Mouse (Mus musculus) hindbrain, embryonic 10.5 days (tissue): Measurements from ENCODE around the gene Pdss2. TPM values are rescaled to one million over a fixed set of nuclear protein-coding genes. Genes with fewer than 3 reads are reported as not detected.
"Not testable (repeated sequence)": the region's sequence is repeated elsewhere in the genome, so short reads cannot be mapped to it uniquely, and the experiment has no call there.

Source experiments
- DNase-seq: peaks from one replicate; pipeline ENCODE4 v3.0.0-alpha.2; 2017; ENCODE audit warnings: low spot score
- H3K27ac ChIP-seq: fragments of 300-500 bp; sonication (generic); 2 replicates; pipeline ENCODE4 v1.5.1; 2016; ENCODE audit warnings: mild to moderate bottlenecking, moderate library complexity
- H3K27me3 ChIP-seq: fragments of 300-500 bp; sonication (generic); 2 replicates; pipeline ENCODE4 v1.6.1; 2016; ENCODE audit warnings: mild to moderate bottlenecking; ENCODE audit not compliant: poor library complexity, insufficient read depth, severe bottlenecking
- H3K36me3 ChIP-seq: fragments of 300-500 bp; sonication (generic); 2 replicates; pipeline ENCODE4 v1.6.1; 2016; ENCODE audit warnings: mild to moderate bottlenecking, moderate library complexity
- H3K4me1 ChIP-seq: fragments of 300-500 bp; sonication (generic); replicated peaks from 2 replicates; pipeline ENCODE4 v1.6.1; 2016; ENCODE audit warnings: mild to moderate bottlenecking
- H3K4me3 ChIP-seq: fragments of 300-500 bp; sonication (generic); 2 replicates; pipeline ENCODE4 v1.5.1; 2016; ENCODE audit warnings: mild to moderate bottlenecking, moderate library complexity
- H3K9me3 ChIP-seq: fragments of 300-500 bp; sonication (generic); 2 replicates; pipeline ENCODE4 v1.6.1; 2016; ENCODE audit warnings: mild to moderate bottlenecking, moderate library complexity
- WGBS: fragments of 180-500 bp; shearing (Covaris S2); methylation state at CpG from one replicate; pipeline ENCODE4 v1.1.7; 2016; 5-methylcytosine and 5-hydroxymethylcytosine counted together
- polyA plus RNA-seq: library from polyadenylated mRNA; unstranded; fragments of >200 nt; fragmentation: Nextera tagmentation; extraction: Ambion mirVana; gene quantifications from 2 replicates; pipeline ENCODE4 v1.2.1, GENCODE M21; 2016

Pdss2 gene
- polyA plus RNA-seq, 1 experiment from 2014 or later, result 13.4 TPM

GRCm38 (mm10) chr10:43406885-43407284 is 185.6 kb downstream of the Pdss2 start:
- no peak overlapping the region for H3K27ac ChIP-seq
- WGBS, result 94% methylated on average over 12 of the region's 12 CpGs
- peaks cover 18% of the 10 kb centered on the region for H3K36me3 ChIP-seq
- no peaks in the 10 kb centered on the region for H3K9me3 ChIP-seq
- no peak overlapping the region for H3K4me3 ChIP-seq
- H3K4me1 ChIP-seq, result no peaks in the 10 kb centered on the region
- H3K27me3 ChIP-seq, result no peaks in the 10 kb centered on the region
- no peak for DNase-seq

GRCm38 (mm10) chr10:43409506-43410230 is 188.4 kb downstream of the Pdss2 start:
- H3K36me3 ChIP-seq, result peaks cover 28% of the 10 kb centered on the region
- H3K4me1 ChIP-seq, result no peaks in the 10 kb centered on the region
- no peak overlapping the region for H3K4me3 ChIP-seq
- no peaks in the 10 kb centered on the region for H3K27me3 ChIP-seq
- H3K27ac ChIP-seq, result no peak overlapping the region
- H3K9me3 ChIP-seq, result no peaks in the 10 kb centered on the region
- DNase-seq, result no peak
- WGBS, result 87% methylated on average over 10 of the region's 10 CpGs

DNA sequence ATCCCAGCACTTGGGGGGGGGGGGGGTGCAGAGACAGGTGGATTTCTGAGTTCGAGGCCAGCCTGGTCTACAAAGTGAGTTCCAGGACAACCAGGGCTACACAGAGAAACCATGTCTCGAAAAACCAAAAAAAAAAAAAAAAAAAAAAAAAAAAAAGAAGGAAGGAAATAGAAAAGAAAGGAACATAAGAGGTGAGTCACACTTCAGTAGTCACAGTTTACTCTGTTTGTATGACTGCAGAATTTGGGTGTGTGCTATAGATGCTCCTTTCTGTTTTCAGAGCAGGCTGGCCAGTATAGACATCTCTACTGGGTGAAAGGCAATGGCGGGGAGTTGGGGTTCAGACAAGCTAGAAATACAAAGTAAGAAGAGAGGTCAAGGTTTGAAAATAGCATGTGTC is 189.9 kb downstream of the Pdss2 start:
- not testable (repeated sequence) for H3K27ac ChIP-seq, H3K4me3 ChIP-seq, H3K9me3 ChIP-seq, DNase-seq, H3K4me1 ChIP-seq, H3K27me3 ChIP-seq
- peaks cover 38% of the 10 kb centered on the region for H3K36me3 ChIP-seq
- 99% methylated on average over 2 of the region's 3 CpGs for WGBS

- peaks cover 10% of the 10 kb centered on the region; the same call in 1 of the 2 replicates for H3K4me1 ChIP-seq
- no peak overlapping the region for H3K4me3 ChIP-seq
- no peak overlapping the region for H3K27ac ChIP-seq
- 89% methylated on average over 6 of the region's 6 CpGs for WGBS
- peaks cover 16% of the 10 kb centered on the region for H3K36me3 ChIP-seq
- no peaks in the 10 kb centered on the region for H3K9me3 ChIP-seq
- DNase-seq, result no peak
- H3K27me3 ChIP-seq, result no peaks in the 10 kb centered on the region
Observed at GRCm38 (mm10) chr10:43417346-43417745, 196.1 kb downstream of the Pdss2 start.

GRCm38 (mm10) chr10:43420660-43421413 is 199.6 kb downstream of the Pdss2 start:
- H3K27ac ChIP-seq, result no peak overlapping the region
- DNase-seq, result peak; percentile 24
- 77% methylated on average over 22 of the region's 22 CpGs for WGBS
- H3K27me3 ChIP-seq, result no peaks in the 10 kb centered on the region
- H3K4me3 ChIP-seq, result no peak overlapping the region
- H3K9me3 ChIP-seq, result no peaks in the 10 kb centered on the region
- peaks cover 12% of the 10 kb centered on the region; the same call in 1 of the 2 replicates for H3K4me1 ChIP-seq
- no peaks in the 10 kb centered on the region; the same call in 1 of the 2 replicates for H3K36me3 ChIP-seq

DNA sequence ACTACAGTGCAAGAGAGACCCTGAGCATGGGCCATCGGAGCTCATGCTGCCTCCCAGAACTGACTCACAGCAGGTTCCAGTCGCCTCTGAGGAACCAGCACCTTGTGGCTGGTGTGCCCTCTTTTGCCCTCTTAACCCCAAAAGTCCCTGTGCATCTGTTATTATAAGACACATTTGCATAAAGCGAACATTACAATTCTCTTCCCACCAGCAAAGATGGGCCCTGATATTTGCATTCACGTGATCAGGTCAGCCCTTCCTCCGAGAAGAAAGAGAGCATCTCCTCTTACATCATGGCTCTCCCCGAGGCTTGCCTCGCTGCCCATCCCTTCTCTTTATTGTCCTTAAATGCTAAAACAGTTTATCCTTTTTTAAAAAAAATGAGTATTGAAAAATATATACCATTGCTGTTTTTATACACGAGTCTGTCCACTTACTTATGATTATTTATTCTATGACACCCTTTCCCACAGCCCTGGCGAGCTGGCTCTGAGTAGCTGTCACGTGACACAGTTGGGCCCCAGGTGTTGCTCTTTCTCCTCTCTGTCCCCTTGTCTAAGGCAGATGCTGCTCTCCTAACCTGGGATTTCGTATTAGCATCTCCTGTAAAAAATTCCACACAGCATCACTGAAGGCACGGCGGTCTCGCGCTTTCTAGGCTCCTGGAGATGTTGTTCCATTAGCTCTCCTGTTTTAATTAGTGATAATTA is 200.9 kb downstream of the Pdss2 start:
- no peak for DNase-seq
- no peaks in the 10 kb centered on the region for H3K9me3 ChIP-seq
- H3K4me1 ChIP-seq, result peaks cover 19% of the 10 kb centered on the region; the same call in 1 of the 2 replicates
- WGBS, result 79% methylated on average over 15 of the region's 15 CpGs
- H3K27ac ChIP-seq, result peak overlapping the region; percentile 8; the same call in 1 of the 2 replicates
- no peaks in the 10 kb centered on the region for H3K27me3 ChIP-seq
- no peak overlapping the region for H3K4me3 ChIP-seq
- no peaks in the 10 kb centered on the region for H3K36me3 ChIP-seq

GRCm38 (mm10) chr10:43424545-43424944 is 203.3 kb downstream of the Pdss2 start:
- 89% methylated on average over 5 of the region's 5 CpGs for WGBS
- H3K4me3 ChIP-seq, result no peak overlapping the region
- DNase-seq, result no peak

GRCm38 (mm10) chr10:43430606-43431005 is 209.3 kb downstream of the Pdss2 start:
- H3K4me1 ChIP-seq, result 0 out of 2 replicates have a peak, but pooled peaks cover 7% of the 10 kb centered on the region
- peaks cover 10% of the 10 kb centered on the region for H3K36me3 ChIP-seq
- H3K27ac ChIP-seq, result no peak overlapping the region
- 0 out of 2 replicates have a peak, but pooled peaks cover 3% of the 10 kb centered on the region for H3K9me3 ChIP-seq
- WGBS, result 97% methylated on average over 5 of the region's 5 CpGs
- no peak for DNase-seq
- H3K27me3 ChIP-seq, result no peaks in the 10 kb centered on the region
- no peak overlapping the region for H3K4me3 ChIP-seq

More at GRCm38 (mm10) chr10:43424545-43424944, 203.3 kb downstream of the Pdss2 start:
- H3K9me3 ChIP-seq, result no peaks in the 10 kb centered on the region
- H3K27ac ChIP-seq, result no peak overlapping the region
- no peaks in the 10 kb centered on the region for H3K36me3 ChIP-seq
- H3K4me1 ChIP-seq, result peaks cover 19% of the 10 kb centered on the region; the same call in 1 of the 2 replicates
- H3K27me3 ChIP-seq, result no peaks in the 10 kb centered on the region

GRCm38 (mm10) chr10:43434326-43434725 is 213.0 kb downstream of the Pdss2 start:
- no peaks in the 10 kb centered on the region for H3K27me3 ChIP-seq
- peaks cover 17% of the 10 kb centered on the region for H3K4me1 ChIP-seq
- no peak for DNase-seq
- 0 out of 2 replicates have a peak, but pooled peaks cover 5% of the 10 kb centered on the region for H3K9me3 ChIP-seq
- no peak overlapping the region for H3K27ac ChIP-seq
- no peak overlapping the region for H3K4me3 ChIP-seq
- peaks cover 12% of the 10 kb centered on the region for H3K36me3 ChIP-seq
- 94% methylated on average over 4 of the region's 4 CpGs for WGBS

DNA sequence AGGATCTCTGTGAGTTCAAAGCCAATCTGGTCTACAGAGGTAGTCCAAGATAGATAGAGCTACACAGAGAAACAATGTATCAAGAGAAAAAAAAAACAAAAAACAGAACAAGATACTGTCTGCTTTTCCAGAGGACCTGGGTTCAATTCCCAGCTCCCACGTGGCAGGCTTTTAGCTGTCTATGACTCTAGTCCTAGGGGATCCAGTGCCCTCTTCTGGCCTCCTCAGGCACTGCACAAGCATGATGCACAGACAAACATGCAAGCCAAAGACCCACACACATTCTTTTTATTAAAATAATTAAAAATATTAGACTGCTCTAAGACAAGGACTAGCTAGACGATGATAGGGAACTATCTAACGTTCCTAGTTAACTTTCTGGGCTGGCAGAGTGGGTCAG is 214.5 kb downstream of the Pdss2 start:
- Histone ChIP-seq H3K9me3 (0 out of 2 replicates have a peak, but pooled peaks cover 5% of the 10 kb centered on the region), H3K27ac (no peak overlapping the region), H3K4me3 (no peak overlapping the region), H3K4me1 (peaks cover 31% of the 10 kb centered on the region), H3K27me3 (no peaks in the 10 kb centered on the region), H3K36me3 (peaks cover 12% of the 10 kb centered on the region)
- WGBS, result 92% methylated on average over 3 of the region's 3 CpGs
- no peak for DNase-seq

- Histone ChIP-seq H3K27me3 (no peaks in the 10 kb centered on the region), H3K9me3 (0 out of 2 replicates have a peak, but pooled peaks cover 5% of the 10 kb centered on the region), H3K36me3 (peaks cover 4% of the 10 kb centered on the region; the same call in 1 of the 2 replicates), H3K27ac (peak overlapping the region; percentile 78), H3K4me3 (no peak overlapping the region), H3K4me1 (peaks cover 41% of the 10 kb centered on the region)
- 12% methylated on average over 7 of the region's 7 CpGs for WGBS
- DNase-seq, result peak; percentile 41
Observed at GRCm38 (mm10) chr10:43439492-43439941, 218.2 kb downstream of the Pdss2 start.

- Histone ChIP-seq H3K27ac (peak overlapping the region; percentile 78), H3K9me3 (0 out of 2 replicates have a peak, but pooled peaks cover 5% of the 10 kb centered on the region), H3K4me1 (peaks cover 41% of the 10 kb centered on the region), H3K36me3 (peaks cover 4% of the 10 kb centered on the region; the same call in 1 of the 2 replicates), H3K4me3 (no peak overlapping the region), H3K27me3 (no peaks in the 10 kb centered on the region)
- WGBS, result 31% methylated on average over 13 of the region's 13 CpGs
- DNase-seq, result peak; percentile 42
Observed at GRCm38 (mm10) chr10:43440050-43440449, 218.8 kb downstream of the Pdss2 start.
